Mouse (Mus musculus) heart, adult 2 months (tissue): ENCODE results near the gene Dkk3. TPM values are rescaled to one million over a fixed set of nuclear protein-coding genes. Genes with fewer than 3 reads are reported as not detected.

ENCODE experiments used
- DNase-seq, 2 experiments: peaks; one replicate each; pipeline ENCODE4 v3.0.0; 2021
- H3K27ac ChIP-seq: fragments of 200-600 bp; 2 replicates; pipeline ENCODE4 v1.8.1; 2022
- H3K27me3 ChIP-seq: fragments of 200-500 bp; 2 replicates; pipeline ENCODE4 v1.6.1; 2012; ENCODE audit warnings: mild to moderate bottlenecking, low read length, inconsistent platforms, mixed read lengths; ENCODE audit not compliant: control insufficient read depth, insufficient read depth
- H3K36me3 ChIP-seq: fragments of 200-500 bp; 2 replicates; pipeline ENCODE4 v1.6.1; 2012; ENCODE audit warnings: low read length, inconsistent platforms; ENCODE audit not compliant: control insufficient read depth, insufficient read depth
- H3K4me1 ChIP-seq: fragments of 200-500 bp; 2 replicates; pipeline ENCODE4 v1.6.1; 2011; ENCODE audit warnings: low read length; ENCODE audit not compliant: control insufficient read depth, insufficient read depth
- H3K4me3 ChIP-seq: fragments of 200-600 bp; 2 replicates; pipeline ENCODE4 v1.8.1; 2022
- H3K79me2 ChIP-seq: fragments of 200-500 bp; replicated peaks from 2 replicates; pipeline ENCODE4 v1.6.1; 2012; ENCODE audit warnings: mild to moderate bottlenecking, inconsistent platforms, low read length, moderate library complexity, mixed read lengths; ENCODE audit not compliant: control insufficient read depth, insufficient read depth
- H3K9ac ChIP-seq: fragments of 200-500 bp; 2 replicates; pipeline ENCODE4 v1.6.1; 2012; ENCODE audit warnings: low read depth, mild to moderate bottlenecking, control low read depth, inconsistent platforms, low read length, mixed read lengths
- CTCF ChIP-seq: fragments of 200-600 bp; IDR thresholded peaks from 2 replicates; pipeline ENCODE4 v1.8.1; 2022; ENCODE audit warnings: antibody characterized with exemption, mild to moderate bottlenecking, moderate library complexity
- EP300 ChIP-seq: fragments of 200-500 bp; IDR thresholded peaks from 2 replicates; pipeline ENCODE4 v1.6.1; 2011; ENCODE audit warnings: low read depth, low read length, control low read depth; ENCODE audit not compliant: insufficient read depth
- POLR2A ChIP-seq: fragments of 200-500 bp; IDR thresholded peaks from 2 replicates; pipeline ENCODE4 v1.6.1; 2011; ENCODE audit warnings: mild to moderate bottlenecking, low read depth, low read length, control low read depth; ENCODE audit not compliant: insufficient read depth
- whole genome bisulfite sequencing: fragments of 180-500 bp; shearing (Covaris S2); methylation state at CpG from one replicate; pipeline ENCODE4 v1.1.7; 2018; 5-methylcytosine and 5-hydroxymethylcytosine counted together
- intact Hi-C: fragments of 180-260 bp; cut with DNase I; formaldehyde crosslinking; loops from one replicate; pipeline ENCODE4 v1.15.1; 2025
- polyA plus RNA-seq: library from polyadenylated mRNA; depleted of rRNA; stranded (reverse); fragments of >200 nt; gene quantifications from 2 replicates; pipeline ENCODE4 v1.2.3, GENCODE M21; 2012
- total RNA-seq, 2 experiments: library from RNA; stranded (reverse); gene quantifications; 2 replicates each; pipeline ENCODE4 v1.2.3; 2021

Dkk3 gene
- total and polyA plus RNA-seq, 3 experiments: 45.1 to 48.3 (median 45.7) TPM

GRCm38 (mm10) chr7:112192237-112192636, 33.4 kb upstream of the Dkk3 start:
- Histone ChIP-seq H3K4me3 (no peak overlapping the region), H3K27me3 (no peaks in the 10 kb centered on the region), H3K9ac (no peak overlapping the region), H3K27ac (no peak overlapping the region), H3K79me2 (no peaks in the 10 kb centered on the region), H3K36me3 (no peaks in the 10 kb centered on the region), H3K4me1 (peaks cover 3% of the 10 kb centered on the region; the same call in 1 of the 2 replicates)
- WGBS: 66% methylated on average over 4 of the region's 4 CpGs
- intact Hi-C loops: no loop called here
- no peak for DNase-seq
- TF ChIP-seq POLR2A (no peak), CTCF (no peak), EP300 (no peak)

- no peaks in the 10 kb centered on the region for H3K36me3 ChIP-seq
- 69% methylated on average over 13 of the region's 13 CpGs for WGBS
- TF ChIP-seq EP300 (no peak), CTCF (no peak), POLR2A (no peak)
- no peak for DNase-seq
- H3K79me2 ChIP-seq: no peaks in the 10 kb centered on the region
- H3K27ac ChIP-seq: no peak overlapping the region
- H3K4me1 ChIP-seq: peaks cover 6% of the 10 kb centered on the region; the same call in 1 of the 2 replicates
- intact Hi-C loops: no loop called here
- no peaks in the 10 kb centered on the region for H3K27me3 ChIP-seq
- H3K9ac ChIP-seq: no peak overlapping the region
- H3K4me3 ChIP-seq: no peak overlapping the region
Measured at GRCm38 (mm10) chr7:112187536-112188459, 28.9 kb upstream of the Dkk3 start.

DNA sequence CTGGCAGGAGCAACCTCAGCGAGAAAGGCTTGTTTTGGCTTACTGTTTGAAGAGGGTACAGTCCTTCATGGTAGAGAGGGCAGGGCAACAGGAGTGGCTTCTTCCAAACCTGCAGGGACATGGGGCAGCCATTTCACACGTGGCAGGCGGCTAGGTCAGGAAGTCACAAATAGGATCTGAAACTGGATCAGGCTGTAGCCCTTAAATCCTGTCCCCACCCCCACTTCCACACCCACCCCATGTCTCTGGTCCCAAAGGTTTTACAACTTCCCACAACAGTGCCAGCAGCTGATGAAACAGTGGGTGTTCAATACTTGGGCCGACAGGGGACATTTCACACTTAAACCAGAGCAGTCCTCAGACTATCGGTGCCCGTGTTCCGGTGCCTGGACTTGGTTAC, 28.0 kb upstream of the Dkk3 start:
- Histone ChIP-seq H3K27me3 (no peaks in the 10 kb centered on the region), H3K27ac (no peak overlapping the region), H3K9ac (no peak overlapping the region), H3K36me3 (no peaks in the 10 kb centered on the region), H3K4me3 (no peak overlapping the region), H3K79me2 (no peaks in the 10 kb centered on the region), H3K4me1 (peaks cover 3% of the 10 kb centered on the region; the same call in 1 of the 2 replicates)
- DNase-seq: no peak
- 85% methylated on average over 7 of the region's 7 CpGs for WGBS
- TF ChIP-seq POLR2A (no peak), EP300 (no peak), CTCF (no peak)
- intact Hi-C loops: no loop called here

DNA sequence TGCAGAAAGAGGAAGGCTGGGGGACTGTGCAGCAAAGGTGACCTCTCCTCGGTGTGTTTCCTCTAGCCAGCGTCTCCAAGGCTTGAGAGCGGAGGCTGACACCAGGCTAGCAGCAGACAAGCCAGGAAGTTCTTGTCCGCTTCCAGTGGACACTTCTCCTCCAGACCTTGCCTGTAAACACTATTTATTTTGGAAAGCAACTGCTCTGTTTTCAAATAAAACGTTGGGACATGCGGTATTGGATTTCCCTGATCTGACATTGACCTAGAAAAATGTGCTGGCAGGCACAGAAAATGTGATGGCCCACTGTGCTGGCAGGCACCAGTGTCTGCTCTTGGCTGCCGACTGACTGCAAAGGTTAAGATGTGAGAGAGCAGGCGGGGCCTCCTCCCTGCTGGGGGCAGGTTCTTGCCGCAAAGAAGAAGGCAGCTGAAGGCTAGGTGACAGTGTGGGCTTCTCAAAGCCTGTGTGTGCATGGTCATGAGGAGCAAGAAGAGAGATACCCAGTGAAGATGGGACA, 26.4 kb upstream of the Dkk3 start:
- H3K36me3 ChIP-seq: no peaks in the 10 kb centered on the region
- H3K4me1 ChIP-seq: peaks cover 4% of the 10 kb centered on the region
- TF ChIP-seq EP300: no peak
- no peak for TF ChIP-seq CTCF
- TF ChIP-seq POLR2A: no peak
- H3K79me2 ChIP-seq: no peaks in the 10 kb centered on the region
- H3K27me3 ChIP-seq: no peaks in the 10 kb centered on the region
- peak; percentile 35 to 53 for DNase-seq
- H3K27ac ChIP-seq: no peak overlapping the region
- no peak overlapping the region for H3K9ac ChIP-seq
- no peak overlapping the region for H3K4me3 ChIP-seq
- intact Hi-C loops: loop anchor here (2.0 kb wide), 1 partner anchor 32 kb away; no protein-coding TSS in a partner anchor
- 41% methylated on average over 9 of the region's 9 CpGs for WGBS

- peaks cover 4% of the 10 kb centered on the region for H3K4me1 ChIP-seq
- no peaks in the 10 kb centered on the region for H3K27me3 ChIP-seq
- no peaks in the 10 kb centered on the region for H3K36me3 ChIP-seq
- no peaks in the 10 kb centered on the region for H3K79me2 ChIP-seq
- 90% methylated on average over 6 of the region's 6 CpGs for WGBS
- no peak overlapping the region for H3K4me3 ChIP-seq
- no peak overlapping the region for H3K9ac ChIP-seq
- intact Hi-C loops: loop anchor here (2.0 kb wide), 1 partner anchor 32 kb away; no protein-coding TSS in a partner anchor
- no peak for DNase-seq
- no peak for TF ChIP-seq CTCF
- TF ChIP-seq POLR2A: no peak
- no peak for TF ChIP-seq EP300
- H3K27ac ChIP-seq: no peak overlapping the region
Measured at GRCm38 (mm10) chr7:112184519-112185225, 25.8 kb upstream of the Dkk3 start.
